Mouse (Mus musculus): ENCODE measurements around the gene Gsg1l. TPM values are rescaled to one million over a fixed set of nuclear protein-coding genes. Genes with fewer than 3 reads are reported as not detected.

Gene Gsg1l
- polyA plus RNA-seq, 1 experiment from 2014 or later = 3.2 TPM

GRCm38 (mm10) chr7:125991846-125992245 lies 90.4 kb downstream of the Gsg1l start:
- no peak overlapping the region for H3K27ac ChIP-seq
- H3K4me3 ChIP-seq = no peak overlapping the region
- no peak for ATAC-seq (ENCODE audit: borderline replicate concordance, extremely low read depth, low FRiP score, low TSS enrichment)
- no peaks in the 10 kb centered on the region for H3K36me3 ChIP-seq
- no peaks in the 10 kb centered on the region for H3K27me3 ChIP-seq
- H3K4me1 ChIP-seq = no peaks in the 10 kb centered on the region
- no peaks in the 10 kb centered on the region for H3K9me3 ChIP-seq
- WGBS = 54% methylated on average over 2 of the region's 2 CpGs
- no peak overlapping the region for H3K4me2 ChIP-seq
- H3K9ac ChIP-seq = no peak overlapping the region

GRCm38 (mm10) chr7:125989969-125990368 lies 92.2 kb downstream of the Gsg1l start:
- H3K9me3 ChIP-seq = no peaks in the 10 kb centered on the region
- no peak for ATAC-seq (ENCODE audit: borderline replicate concordance, extremely low read depth, low FRiP score, low TSS enrichment)
- H3K9ac ChIP-seq = no peak overlapping the region
- H3K27me3 ChIP-seq = no peaks in the 10 kb centered on the region
- no peaks in the 10 kb centered on the region for H3K4me1 ChIP-seq
- H3K36me3 ChIP-seq = no peaks in the 10 kb centered on the region
- WGBS = 75% methylated on average over 7 of the region's 7 CpGs
- no peak overlapping the region for H3K27ac ChIP-seq
- no peak overlapping the region for H3K4me3 ChIP-seq
- H3K4me2 ChIP-seq = no peak overlapping the region

DNA sequence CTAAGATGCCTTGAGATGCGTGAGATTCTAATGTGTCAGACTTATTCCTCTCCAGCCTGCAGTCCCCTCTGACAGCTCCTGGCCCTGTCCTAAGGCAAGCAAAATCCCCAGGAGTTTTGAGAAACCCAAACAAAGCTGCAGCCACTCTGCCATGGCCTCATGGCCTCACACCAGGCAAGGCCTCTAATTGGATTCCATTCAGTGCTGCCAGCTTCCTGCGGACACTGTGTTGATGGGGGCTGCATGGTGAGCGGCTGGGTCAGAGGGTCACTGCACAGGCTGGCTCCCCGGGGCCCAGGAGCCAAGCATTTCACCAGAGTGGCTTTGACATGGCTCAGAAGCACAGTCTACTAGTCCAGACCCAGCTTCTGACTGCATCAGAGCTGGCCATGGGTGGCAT lies 92.7 kb downstream of the Gsg1l start:
- WGBS = 30% methylated on average over 4 of the region's 4 CpGs
- H3K9ac ChIP-seq = no peak overlapping the region

GRCm38 (mm10) chr7:125988326-125988725 lies 93.9 kb downstream of the Gsg1l start:
- Histone ChIP-seq H3K4me3 (no peak overlapping the region), H3K9me3 (no peaks in the 10 kb centered on the region), H3K4me1 (no peaks in the 10 kb centered on the region), H3K4me2 (no peak overlapping the region), H3K36me3 (no peaks in the 10 kb centered on the region), H3K9ac (no peak overlapping the region), H3K27me3 (no peaks in the 10 kb centered on the region), H3K27ac (no peak overlapping the region)
- 86% methylated on average over 3 of the region's 3 CpGs for WGBS
- no peak for ATAC-seq (ENCODE audit: borderline replicate concordance, extremely low read depth, low FRiP score, low TSS enrichment)

More for the DNA sequence above, 92.7 kb downstream of the Gsg1l start:
- H3K4me1 ChIP-seq = no peaks in the 10 kb centered on the region
- H3K9me3 ChIP-seq = no peaks in the 10 kb centered on the region
- no peak overlapping the region for H3K27ac ChIP-seq
- H3K27me3 ChIP-seq = no peaks in the 10 kb centered on the region
- ATAC-seq (ENCODE audit: borderline replicate concordance, extremely low read depth, low FRiP score, low TSS enrichment) = no peak
- no peak overlapping the region for H3K4me3 ChIP-seq
- H3K4me2 ChIP-seq = no peak overlapping the region
- H3K36me3 ChIP-seq = no peaks in the 10 kb centered on the region

- no peaks in the 10 kb centered on the region for H3K4me1 ChIP-seq
- no peaks in the 10 kb centered on the region for H3K36me3 ChIP-seq
- H3K4me3 ChIP-seq = no peak overlapping the region
- no peaks in the 10 kb centered on the region for H3K27me3 ChIP-seq
- no peak for ATAC-seq (ENCODE audit: borderline replicate concordance, extremely low read depth, low FRiP score, low TSS enrichment)
- H3K9ac ChIP-seq = no peak overlapping the region
- no peak overlapping the region for H3K27ac ChIP-seq
- 68% methylated on average over 3 of the region's 3 CpGs for WGBS
- no peak overlapping the region for H3K4me2 ChIP-seq
- H3K9me3 ChIP-seq = no peaks in the 10 kb centered on the region
These were observed 95.1 kb downstream of the Gsg1l start for GRCm38 (mm10) chr7:125987117-125987516.

DNA sequence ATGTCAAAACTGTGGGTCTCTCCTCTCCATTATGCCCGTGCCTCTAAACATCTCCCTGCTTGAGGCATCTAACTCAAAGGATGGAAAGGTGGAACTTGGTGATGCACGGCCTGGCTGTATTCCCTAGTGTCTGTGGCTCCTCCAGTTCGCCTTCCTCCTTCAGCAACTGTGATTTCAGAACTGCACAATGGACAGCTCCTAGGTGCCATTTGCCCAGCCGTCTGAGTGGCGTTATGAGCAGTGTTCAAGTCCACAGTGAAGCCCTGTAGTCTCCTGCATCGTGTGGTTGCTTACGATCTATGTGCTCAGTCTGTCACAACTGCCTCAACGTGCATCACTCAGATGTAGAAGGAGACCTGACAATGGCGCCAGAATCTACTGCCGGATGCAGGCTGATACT lies 96.6 kb downstream of the Gsg1l start:
- Histone ChIP-seq H3K4me3 (no peak overlapping the region), H3K4me1 (no peaks in the 10 kb centered on the region), H3K36me3 (no peaks in the 10 kb centered on the region), H3K27me3 (no peaks in the 10 kb centered on the region), H3K4me2 (no peak overlapping the region), H3K27ac (no peak overlapping the region), H3K9ac (no peak overlapping the region), H3K9me3 (no peaks in the 10 kb centered on the region)
- WGBS = 55% methylated on average over 10 of the region's 10 CpGs
- no peak for ATAC-seq (ENCODE audit: borderline replicate concordance, extremely low read depth, low FRiP score, low TSS enrichment)

DNA sequence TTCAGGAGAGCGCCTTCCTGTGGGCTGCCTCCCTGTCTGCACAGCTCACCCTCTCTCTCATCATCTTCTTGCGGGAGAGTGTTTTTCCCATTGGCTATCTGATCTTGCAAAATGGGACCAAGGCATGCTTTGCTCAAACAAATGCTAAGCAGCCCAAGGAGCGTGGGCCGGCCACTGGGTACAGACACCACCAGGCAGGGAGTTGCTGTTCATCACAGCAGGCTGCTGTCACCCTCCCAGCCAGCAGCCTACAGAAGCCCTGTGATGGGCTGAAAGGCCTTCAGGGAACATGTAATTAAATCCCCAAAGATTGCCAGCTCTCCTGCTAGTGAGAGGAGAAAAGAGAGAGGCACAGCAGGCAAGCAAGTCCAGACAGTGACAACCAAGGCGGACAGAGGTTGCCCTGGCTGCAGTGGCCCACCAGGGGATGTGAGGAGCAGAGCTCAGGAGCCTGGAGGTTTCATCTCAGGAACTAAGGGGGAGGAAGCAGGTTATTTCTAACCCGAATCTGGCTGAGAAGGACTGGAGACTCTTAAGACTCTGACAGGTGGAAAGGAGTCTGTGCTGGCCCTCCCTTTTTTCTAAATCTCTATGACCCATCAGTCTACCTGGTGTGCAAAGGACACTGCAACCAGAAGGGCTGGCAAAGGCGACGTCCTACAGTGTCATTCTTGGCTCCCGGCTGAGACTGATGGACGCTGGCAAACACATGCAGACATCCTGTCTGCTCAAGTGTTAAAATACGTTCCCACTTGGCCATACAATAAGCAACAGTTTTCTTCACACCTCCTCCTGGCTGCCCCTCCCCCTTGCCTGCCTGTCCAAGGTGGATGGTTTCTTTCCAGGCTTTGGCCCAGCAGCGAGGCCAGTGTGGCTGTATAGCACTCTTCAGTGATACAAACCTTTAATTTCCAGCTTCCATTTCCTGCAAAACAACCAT lies 98.0 kb downstream of the Gsg1l start:
- H3K9ac ChIP-seq = no peak overlapping the region
- H3K4me2 ChIP-seq = no peak overlapping the region
- no peak for ATAC-seq (ENCODE audit: borderline replicate concordance, extremely low read depth, low FRiP score, low TSS enrichment)
- no peaks in the 10 kb centered on the region for H3K4me1 ChIP-seq
- H3K4me3 ChIP-seq = no peak overlapping the region
- H3K9me3 ChIP-seq = no peaks in the 10 kb centered on the region
- 28% methylated on average over 12 of the region's 12 CpGs for WGBS
- no peaks in the 10 kb centered on the region for H3K36me3 ChIP-seq
- H3K27ac ChIP-seq = no peak overlapping the region
- no peaks in the 10 kb centered on the region for H3K27me3 ChIP-seq

DNA sequence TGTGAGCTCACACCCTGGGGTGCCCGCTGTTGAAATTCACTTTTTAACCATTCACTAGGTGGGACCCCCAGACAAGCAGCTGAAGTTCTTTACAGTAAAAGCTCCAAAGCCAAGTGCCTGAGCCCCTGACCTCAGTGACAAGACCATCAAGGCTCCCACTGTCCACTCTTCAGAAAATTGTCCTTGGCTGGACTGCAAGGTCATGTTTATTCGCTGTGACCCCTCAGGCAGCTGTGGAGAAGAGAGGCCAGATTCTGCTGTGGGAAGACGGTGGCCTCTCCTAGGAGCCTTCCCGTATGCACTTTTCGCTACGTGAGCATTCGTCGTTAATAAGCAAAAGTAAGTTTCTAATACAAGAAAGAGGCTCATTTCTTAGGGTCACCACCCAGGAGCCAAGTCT lies 102.6 kb downstream of the Gsg1l start:
- Histone ChIP-seq H3K27ac (no peak overlapping the region), H3K9me3 (no peaks in the 10 kb centered on the region), H3K4me3 (no peak overlapping the region), H3K9ac (no peak overlapping the region), H3K27me3 (no peaks in the 10 kb centered on the region), H3K4me2 (no peak overlapping the region), H3K36me3 (no peaks in the 10 kb centered on the region), H3K4me1 (no peaks in the 10 kb centered on the region)
- WGBS = 58% methylated on average over 8 of the region's 8 CpGs
- no peak for ATAC-seq (ENCODE audit: borderline replicate concordance, extremely low read depth, low FRiP score, low TSS enrichment)

DNA sequence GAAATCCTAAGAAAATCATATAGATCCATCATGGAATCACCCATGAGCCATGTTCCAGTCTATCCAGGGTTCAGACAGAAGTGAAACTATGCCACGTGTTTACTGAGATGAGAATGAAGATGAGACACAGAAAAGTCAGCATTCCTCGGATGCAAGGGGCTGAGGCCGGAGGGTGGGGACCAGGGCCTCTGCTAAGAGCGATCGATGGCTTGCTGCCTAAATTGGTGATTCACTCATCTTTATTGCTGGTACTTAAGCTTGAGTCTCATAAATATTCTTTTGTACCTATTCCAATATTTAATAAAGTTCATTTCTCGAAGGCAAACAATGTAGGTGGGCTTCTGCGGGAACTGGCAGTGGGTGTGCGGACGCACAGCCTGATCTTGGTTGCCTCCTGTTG lies 105.5 kb downstream of the Gsg1l start:
- Histone ChIP-seq H3K4me3 (no peak overlapping the region), H3K9me3 (no peaks in the 10 kb centered on the region), H3K4me1 (no peaks in the 10 kb centered on the region), H3K4me2 (no peak overlapping the region), H3K27me3 (no peaks in the 10 kb centered on the region), H3K36me3 (no peaks in the 10 kb centered on the region), H3K27ac (no peak overlapping the region), H3K9ac (no peak overlapping the region)
- ATAC-seq (ENCODE audit: borderline replicate concordance, extremely low read depth, low FRiP score, low TSS enrichment) = no peak
- 73% methylated on average over 9 of the region's 9 CpGs for WGBS

- H3K27ac ChIP-seq = no peak overlapping the region
- ATAC-seq (ENCODE audit: borderline replicate concordance, extremely low read depth, low FRiP score, low TSS enrichment) = no peak
- H3K9me3 ChIP-seq = no peaks in the 10 kb centered on the region
- no peak overlapping the region for H3K4me2 ChIP-seq
- no peak overlapping the region for H3K9ac ChIP-seq
- H3K4me3 ChIP-seq = no peak overlapping the region
- H3K4me1 ChIP-seq = no peaks in the 10 kb centered on the region
- 60% methylated on average over 6 of the region's 6 CpGs for WGBS
- H3K36me3 ChIP-seq = no peaks in the 10 kb centered on the region
- no peaks in the 10 kb centered on the region for H3K27me3 ChIP-seq
These were observed 106.8 kb downstream of the Gsg1l start for GRCm38 (mm10) chr7:125975414-125975813.

GRCm38 (mm10) chr7:125973874-125974273 lies 108.3 kb downstream of the Gsg1l start:
- H3K9me3 ChIP-seq = no peaks in the 10 kb centered on the region
- H3K4me3 ChIP-seq = no peak overlapping the region
- no peaks in the 10 kb centered on the region for H3K36me3 ChIP-seq
- no peak overlapping the region for H3K9ac ChIP-seq
- H3K4me2 ChIP-seq = no peak overlapping the region
- H3K27ac ChIP-seq = no peak overlapping the region
- WGBS = 45% methylated on average over 4 of the region's 4 CpGs
- H3K27me3 ChIP-seq = no peaks in the 10 kb centered on the region
- H3K4me1 ChIP-seq = no peaks in the 10 kb centered on the region
- ATAC-seq (ENCODE audit: borderline replicate concordance, extremely low read depth, low FRiP score, low TSS enrichment) = no peak

GRCm38 (mm10) chr7:125972776-125973175 lies 109.4 kb downstream of the Gsg1l start:
- WGBS = 58% methylated on average over 6 of the region's 6 CpGs
- no peaks in the 10 kb centered on the region for H3K9me3 ChIP-seq
- no peaks in the 10 kb centered on the region for H3K36me3 ChIP-seq
- no peaks in the 10 kb centered on the region for H3K27me3 ChIP-seq
- no peaks in the 10 kb centered on the region for H3K4me1 ChIP-seq
- H3K27ac ChIP-seq = no peak overlapping the region
- no peak overlapping the region for H3K4me2 ChIP-seq
- H3K9ac ChIP-seq = no peak overlapping the region
- H3K4me3 ChIP-seq = no peak overlapping the region
- ATAC-seq (ENCODE audit: borderline replicate concordance, extremely low read depth, low FRiP score, low TSS enrichment) = no peak
